ENCODE assay signal across 22 mouse cellular contexts in the genomic region with DNA sequence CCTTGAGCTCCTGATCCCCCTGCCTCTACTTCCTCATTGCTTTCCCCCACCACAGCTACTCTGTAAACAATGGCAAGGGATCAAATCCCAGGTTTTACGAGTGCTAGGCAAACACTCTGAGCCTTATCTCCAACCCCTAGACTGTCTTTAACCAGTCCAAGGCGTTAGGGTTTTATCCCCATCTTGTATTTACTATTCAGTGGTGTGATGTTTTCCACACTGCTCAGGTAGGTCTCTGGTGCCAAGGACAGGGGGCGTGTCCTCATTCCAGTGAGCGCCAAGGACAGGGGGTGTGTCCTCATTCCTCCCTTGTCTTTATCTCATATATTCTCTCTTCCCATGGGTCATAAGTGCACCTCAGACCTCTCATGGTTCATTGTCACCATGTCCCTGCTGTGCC. TPM values are rescaled to one million over a fixed set of nuclear protein-coding genes. Genes with fewer than 3 reads are reported as not detected.
"Had no signal": no experiment of that assay in that cellular context is flagged by ENCODE, and none has a peak within 500 bp of the region (broad histone marks: within the 10 kb centered on the region; RNA-seq: fewer than 3 reads in every experiment).

A gene (plus strand): TSS at position 360 of the 400 bp plus-strand sequence.

- H3K36me3 ChIP-seq: limb, embryonic 12.5 days; liver, embryonic 13.5 days; lung, embryonic 15.5 days; midbrain, embryonic 15.5 days; neural tube, embryonic 12.5 days had no signal

- ATAC-seq: hindbrain, postnatal 0 days; liver, postnatal 0 days; midbrain, embryonic 15.5 days had no signal

- H3K4me1 ChIP-seq: liver, embryonic 13.5 days; lung, embryonic 15.5 days had no signal

- H3K9me3 ChIP-seq: limb, embryonic 12.5 days; liver, embryonic 13.5 days; lung, embryonic 15.5 days; midbrain, embryonic 15.5 days; neural tube, embryonic 12.5 days had no signal

- H3K9ac ChIP-seq: limb, embryonic 12.5 days; liver, embryonic 13.5 days; liver, postnatal 0 days; lung, embryonic 15.5 days; midbrain, embryonic 15.5 days; neural tube, embryonic 12.5 days had no signal

- H3K4me3 ChIP-seq: limb, embryonic 12.5 days; liver, embryonic 13.5 days; lung, embryonic 15.5 days; midbrain, embryonic 15.5 days; neural tube, embryonic 12.5 days had no signal

- DNase-seq: kidney, adult 11 months; kidney, postnatal 10 days; layer of hippocampus, postnatal 36 days; liver; liver, embryonic 13.5 days; liver, postnatal 0 days; lung, postnatal 36 days; right cerebral cortex, postnatal 4 days; thymus, postnatal 14 days had no signal

- H3K4me2 ChIP-seq: limb, embryonic 12.5 days; liver, embryonic 13.5 days; lung, embryonic 15.5 days; midbrain, embryonic 11.5 days; midbrain, embryonic 15.5 days; neural tube, embryonic 12.5 days had no signal

- H3K27ac ChIP-seq: hindbrain, postnatal 0 days; limb, embryonic 12.5 days; liver, embryonic 13.5 days; lung, embryonic 15.5 days; midbrain, embryonic 15.5 days; neural tube, embryonic 12.5 days had no signal

RNA-seq across cellular contexts. Expression of the gene that starts here (rescaled TPM):
- total RNA-seq: hindbrain, postnatal 0 days; layer of hippocampus, postnatal 36 days; left cerebral cortex, adult 8-10 months; left cerebral cortex, postnatal 25 days; megakaryocyte progenitor cell, adult 5-6 weeks; monocyte, adult 5-6 weeks; neutrophil, adult 5-6 weeks had no signal
- polyA plus RNA-seq: hindbrain, postnatal 0 days; kidney, embryonic 14.5 days; limb, embryonic 12.5 days; liver, embryonic 13.5 days; lung, embryonic 15.5 days; midbrain, embryonic 11.5 days; midbrain, embryonic 15.5 days; neural tube, embryonic 12.5 days; urinary bladder, adult 2 months had no signal
